Mouse (Mus musculus): ENCODE measurements around the gene Elmo1. TPM values are rescaled to one million over a fixed set of nuclear protein-coding genes. Genes with fewer than 3 reads are reported as not detected.

Elmo1 gene
- polyA plus RNA-seq, 1 experiment from 2014 or later = 11.9 TPM

- H3K4me2 ChIP-seq (ENCODE audit: low read depth, low read length) = no peak overlapping the region
- no peak for ATAC-seq (ENCODE audit: insufficient read depth, low FRiP score)
- H3K36me3 ChIP-seq (ENCODE audit: control insufficient read depth, insufficient read depth, low read length) = no peaks in the 10 kb centered on the region
- no peak overlapping the region for H3K27ac ChIP-seq (ENCODE audit: low read length)
- no peak overlapping the region for H3K9ac ChIP-seq (ENCODE audit: low read length)
- no peaks in the 10 kb centered on the region for H3K9me3 ChIP-seq (replicated peaks; ENCODE audit: control insufficient read depth, low read length)
- H3K4me1 ChIP-seq (ENCODE audit: control insufficient read depth, insufficient read depth, low read length) = peaks cover 22% of the 10 kb centered on the region
- no peak overlapping the region for H3K4me3 ChIP-seq (replicated peaks; ENCODE audit: low read length)
- H3K27me3 ChIP-seq (ENCODE audit: control insufficient read depth, insufficient read depth, low read length) = no peaks in the 10 kb centered on the region
Observed at GRCm38 (mm10) chr13:20136753-20137152, 46.4 kb downstream of the Elmo1 start.

DNA sequence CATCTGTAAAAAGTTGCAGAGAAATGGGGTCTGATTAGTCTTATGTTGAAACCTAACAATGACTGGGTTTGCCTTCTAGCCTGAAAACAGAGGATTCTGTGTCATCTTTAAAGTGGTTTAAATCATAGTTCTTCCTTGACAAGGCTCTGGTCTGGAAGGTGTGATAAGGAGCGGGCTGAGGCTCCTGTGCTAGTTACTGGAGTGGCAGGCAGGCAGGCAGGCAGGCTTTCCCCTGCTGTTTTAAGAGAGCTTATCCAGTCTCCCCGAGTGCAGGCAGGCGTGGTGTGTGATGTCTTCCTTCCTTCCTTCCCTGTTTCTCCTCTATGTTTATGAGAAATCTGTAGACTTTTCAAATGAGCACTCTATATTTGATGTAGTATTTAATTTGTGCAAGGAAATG, 48.1 kb downstream of the Elmo1 start:
- no peaks in the 10 kb centered on the region for H3K9me3 ChIP-seq (replicated peaks; ENCODE audit: control insufficient read depth, low read length)

GRCm38 (mm10) chr13:20139060-20139459, 48.7 kb downstream of the Elmo1 start:
- Histone ChIP-seq H3K27ac (ENCODE audit: low read length) (no peak overlapping the region; the same call in 1 of the 2 replicates), H3K27me3 (ENCODE audit: control insufficient read depth, insufficient read depth, low read length) (no peaks in the 10 kb centered on the region), H3K9me3 (replicated peaks; ENCODE audit: control insufficient read depth, low read length) (no peaks in the 10 kb centered on the region), H3K9ac (ENCODE audit: low read length) (no peak overlapping the region), H3K4me2 (ENCODE audit: low read depth, low read length) (no peak overlapping the region), H3K36me3 (ENCODE audit: control insufficient read depth, insufficient read depth, low read length) (no peaks in the 10 kb centered on the region), H3K4me3 (replicated peaks; ENCODE audit: low read length) (no peak overlapping the region), H3K4me1 (ENCODE audit: control insufficient read depth, insufficient read depth, low read length) (peaks cover 9% of the 10 kb centered on the region)
- 44% methylated on average over 6 of the region's 6 CpGs for WGBS
- no peak; the same call in 1 of the 2 replicates for ATAC-seq (ENCODE audit: insufficient read depth, low FRiP score)

More for the DNA sequence above, 48.1 kb downstream of the Elmo1 start:
- no peak for ATAC-seq (ENCODE audit: insufficient read depth, low FRiP score)
- H3K4me2 ChIP-seq (ENCODE audit: low read depth, low read length) = no peak overlapping the region
- no peaks in the 10 kb centered on the region for H3K36me3 ChIP-seq (ENCODE audit: control insufficient read depth, insufficient read depth, low read length)
- no peak overlapping the region; the same call in 1 of the 2 replicates for H3K9ac ChIP-seq (ENCODE audit: low read length)
- WGBS = 30% methylated on average over 3 of the region's 3 CpGs
- H3K4me1 ChIP-seq (ENCODE audit: control insufficient read depth, insufficient read depth, low read length) = peaks cover 15% of the 10 kb centered on the region
- no peaks in the 10 kb centered on the region for H3K27me3 ChIP-seq (ENCODE audit: control insufficient read depth, insufficient read depth, low read length)
- H3K4me3 ChIP-seq (replicated peaks; ENCODE audit: low read length) = no peak overlapping the region
- no peak overlapping the region for H3K27ac ChIP-seq (ENCODE audit: low read length)

- Histone ChIP-seq H3K36me3 (ENCODE audit: control insufficient read depth, insufficient read depth, low read length) (no peaks in the 10 kb centered on the region), H3K9me3 (replicated peaks; ENCODE audit: control insufficient read depth, low read length) (no peaks in the 10 kb centered on the region), H3K27me3 (ENCODE audit: control insufficient read depth, insufficient read depth, low read length) (no peaks in the 10 kb centered on the region), H3K27ac (ENCODE audit: low read length) (no peak overlapping the region), H3K4me2 (ENCODE audit: low read depth, low read length) (no peak overlapping the region), H3K4me3 (replicated peaks; ENCODE audit: low read length) (no peak overlapping the region), H3K9ac (ENCODE audit: low read length) (no peak overlapping the region), H3K4me1 (ENCODE audit: control insufficient read depth, insufficient read depth, low read length) (0 out of 2 replicates have a peak, but pooled peaks cover 3% of the 10 kb centered on the region)
- 74% methylated on average over 4 of the region's 4 CpGs for whole genome bisulfite sequencing
- ATAC-seq (ENCODE audit: insufficient read depth, low FRiP score) = no peak
Observed at GRCm38 (mm10) chr13:20139825-20140665, 49.6 kb downstream of the Elmo1 start.

DNA sequence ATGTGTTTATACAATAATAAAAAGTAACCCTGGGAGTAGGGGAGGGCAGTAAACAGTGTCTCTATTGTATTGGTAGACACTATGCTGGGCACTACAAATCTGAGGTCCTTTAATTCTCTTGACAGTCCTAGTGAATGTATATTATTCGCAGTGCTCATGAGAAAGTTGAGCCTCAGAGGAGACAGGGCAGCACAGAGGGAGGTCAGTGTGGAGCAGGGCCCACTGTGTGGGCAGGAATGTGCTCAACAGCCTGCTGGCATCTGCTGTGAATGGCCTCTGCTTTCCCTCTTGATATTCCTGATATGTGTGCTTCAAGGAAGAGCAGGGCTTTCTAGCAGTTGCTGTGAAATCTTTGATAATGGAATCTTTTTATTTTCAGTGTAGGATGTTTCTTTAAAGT, 52.2 kb downstream of the Elmo1 start:
- no peak overlapping the region for H3K4me3 ChIP-seq (replicated peaks; ENCODE audit: low read length)
- no peaks in the 10 kb centered on the region for H3K36me3 ChIP-seq (ENCODE audit: control insufficient read depth, insufficient read depth, low read length)
- no peak overlapping the region for H3K4me2 ChIP-seq (ENCODE audit: low read depth, low read length)
- H3K4me1 ChIP-seq (ENCODE audit: control insufficient read depth, insufficient read depth, low read length) = 0 out of 2 replicates have a peak, but pooled peaks cover 8% of the 10 kb centered on the region
- no peak for ATAC-seq (ENCODE audit: insufficient read depth, low FRiP score)
- no peaks in the 10 kb centered on the region for H3K9me3 ChIP-seq (replicated peaks; ENCODE audit: control insufficient read depth, low read length)
- no peak overlapping the region for H3K27ac ChIP-seq (ENCODE audit: low read length)
- no peak overlapping the region for H3K9ac ChIP-seq (ENCODE audit: low read length)
- whole genome bisulfite sequencing = 38% methylated on average over 1 of the region's 1 CpGs
- no peaks in the 10 kb centered on the region for H3K27me3 ChIP-seq (ENCODE audit: control insufficient read depth, insufficient read depth, low read length)

GRCm38 (mm10) chr13:20146848-20147247, 56.5 kb downstream of the Elmo1 start:
- Histone ChIP-seq H3K27ac (ENCODE audit: low read length) (no peak overlapping the region), H3K9me3 (replicated peaks; ENCODE audit: control insufficient read depth, low read length) (no peaks in the 10 kb centered on the region), H3K4me3 (replicated peaks; ENCODE audit: low read length) (no peak overlapping the region), H3K9ac (ENCODE audit: low read length) (no peak overlapping the region), H3K4me1 (ENCODE audit: control insufficient read depth, insufficient read depth, low read length) (0 out of 2 replicates have a peak, but pooled peaks cover 6% of the 10 kb centered on the region), H3K36me3 (ENCODE audit: control insufficient read depth, insufficient read depth, low read length) (no peaks in the 10 kb centered on the region), H3K27me3 (ENCODE audit: control insufficient read depth, insufficient read depth, low read length) (no peaks in the 10 kb centered on the region), H3K4me2 (ENCODE audit: low read depth, low read length) (no peak overlapping the region)
- WGBS = 84% methylated on average over 4 of the region's 4 CpGs
- no peak for ATAC-seq (ENCODE audit: insufficient read depth, low FRiP score)

GRCm38 (mm10) chr13:20147736-20148135, 57.3 kb downstream of the Elmo1 start:
- ATAC-seq (ENCODE audit: insufficient read depth, low FRiP score) = peak; percentile 90
- WGBS = 52% methylated on average over 4 of the region's 4 CpGs
- Histone ChIP-seq H3K27me3 (ENCODE audit: control insufficient read depth, insufficient read depth, low read length) (no peaks in the 10 kb centered on the region), H3K27ac (ENCODE audit: low read length) (no peak overlapping the region), H3K4me2 (ENCODE audit: low read depth, low read length) (no peak overlapping the region), H3K4me1 (ENCODE audit: control insufficient read depth, insufficient read depth, low read length) (0 out of 2 replicates have a peak, but pooled peaks cover 6% of the 10 kb centered on the region), H3K9me3 (replicated peaks; ENCODE audit: control insufficient read depth, low read length) (no peaks in the 10 kb centered on the region), H3K4me3 (replicated peaks; ENCODE audit: low read length) (no peak overlapping the region), H3K9ac (ENCODE audit: low read length) (no peak overlapping the region), H3K36me3 (ENCODE audit: control insufficient read depth, insufficient read depth, low read length) (no peaks in the 10 kb centered on the region)

GRCm38 (mm10) chr13:20150130-20150835, 59.9 kb downstream of the Elmo1 start:
- 79% methylated on average over 11 of the region's 11 CpGs for WGBS
- no peak overlapping the region for H3K9ac ChIP-seq (ENCODE audit: low read length)
- peak; percentile 27; the same call in 1 of the 2 replicates for ATAC-seq (ENCODE audit: insufficient read depth, low FRiP score)

More at GRCm38 (mm10) chr13:20150130-20150835, 59.9 kb downstream of the Elmo1 start:
- no peaks in the 10 kb centered on the region for H3K27me3 ChIP-seq (ENCODE audit: control insufficient read depth, insufficient read depth, low read length)
- no peak overlapping the region for H3K4me2 ChIP-seq (ENCODE audit: low read depth, low read length)
- H3K4me3 ChIP-seq (replicated peaks; ENCODE audit: low read length) = no peak overlapping the region
- H3K27ac ChIP-seq (ENCODE audit: low read length) = no peak overlapping the region
- H3K9me3 ChIP-seq (replicated peaks; ENCODE audit: control insufficient read depth, low read length) = no peaks in the 10 kb centered on the region
- 0 out of 2 replicates have a peak, but pooled peaks cover 6% of the 10 kb centered on the region for H3K4me1 ChIP-seq (ENCODE audit: control insufficient read depth, insufficient read depth, low read length)
- no peaks in the 10 kb centered on the region for H3K36me3 ChIP-seq (ENCODE audit: control insufficient read depth, insufficient read depth, low read length)
